Mouse (Mus musculus): ENCODE measurements around the gene Nfix.

The Nfix gene

DNA sequence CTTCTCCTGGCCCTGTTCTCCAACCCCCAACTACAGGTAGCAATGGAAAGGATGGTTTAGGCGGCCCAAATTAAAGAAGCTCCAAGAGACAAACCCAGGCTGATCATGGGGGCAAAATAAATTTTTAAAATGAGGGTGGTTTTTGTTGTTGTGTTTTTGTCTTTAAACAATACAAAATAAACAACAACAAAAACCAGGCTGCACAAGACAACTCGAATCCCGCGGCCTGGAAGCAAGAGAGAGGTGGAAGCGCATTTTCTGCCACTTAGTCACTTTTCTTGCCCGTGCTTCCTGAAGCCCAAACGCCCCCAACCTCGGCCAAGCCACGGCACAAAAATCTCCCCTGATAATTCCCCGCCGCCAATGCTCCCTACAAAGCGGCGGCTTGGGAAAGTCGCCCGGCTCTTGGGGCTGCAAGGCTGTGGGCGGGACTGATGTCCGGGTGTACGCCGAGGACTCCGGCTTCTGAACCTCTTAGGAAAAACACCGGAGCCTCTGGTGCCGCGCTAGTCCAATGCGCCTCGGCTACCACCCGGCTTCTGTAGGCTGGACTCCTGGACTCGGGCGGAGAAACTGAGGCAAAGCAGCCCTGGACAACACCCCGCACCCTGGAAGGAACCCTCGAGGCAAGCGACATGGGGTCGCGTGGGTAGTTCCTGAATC, 16.1 kb downstream of the Nfix start:
- in situ Hi-C loops (cut with MboI, MseI): no loop called here

DNA sequence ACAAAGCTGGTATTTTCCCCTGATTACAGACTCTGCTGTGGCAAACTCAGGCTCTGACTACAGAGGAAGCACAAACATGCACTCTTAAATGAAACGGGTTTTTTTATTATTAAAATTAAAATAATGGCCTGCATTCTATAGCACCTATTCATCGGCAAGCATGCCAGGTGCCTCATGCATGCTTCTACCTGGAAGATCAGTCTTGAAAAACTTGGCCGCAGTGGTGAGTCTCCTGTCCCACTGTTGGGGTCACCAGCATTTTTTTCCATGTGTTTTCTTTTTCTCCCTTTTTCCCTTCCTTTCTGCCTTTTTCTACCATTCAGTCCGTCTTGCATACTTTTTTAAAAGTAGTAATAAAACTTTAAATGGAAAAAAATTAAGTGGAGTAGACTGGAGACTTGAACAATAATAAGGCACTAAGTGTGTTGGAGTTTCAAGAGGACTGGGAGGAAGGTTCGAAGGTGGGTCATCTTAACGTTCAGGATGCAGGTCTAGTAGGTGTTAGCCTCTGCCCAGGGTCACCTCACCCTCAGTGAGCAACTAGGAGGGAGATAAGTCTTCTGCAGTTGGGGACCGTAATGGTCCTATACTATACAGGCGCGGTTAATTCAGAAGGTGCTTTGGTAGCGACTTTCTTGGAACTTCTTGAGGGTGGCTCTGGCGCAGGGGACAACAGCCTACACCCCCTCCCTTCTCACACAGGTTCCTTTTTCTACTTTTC, 16.8 kb downstream of the Nfix start:
- in situ Hi-C loops (cut with MboI, MseI): no loop called here

DNA sequence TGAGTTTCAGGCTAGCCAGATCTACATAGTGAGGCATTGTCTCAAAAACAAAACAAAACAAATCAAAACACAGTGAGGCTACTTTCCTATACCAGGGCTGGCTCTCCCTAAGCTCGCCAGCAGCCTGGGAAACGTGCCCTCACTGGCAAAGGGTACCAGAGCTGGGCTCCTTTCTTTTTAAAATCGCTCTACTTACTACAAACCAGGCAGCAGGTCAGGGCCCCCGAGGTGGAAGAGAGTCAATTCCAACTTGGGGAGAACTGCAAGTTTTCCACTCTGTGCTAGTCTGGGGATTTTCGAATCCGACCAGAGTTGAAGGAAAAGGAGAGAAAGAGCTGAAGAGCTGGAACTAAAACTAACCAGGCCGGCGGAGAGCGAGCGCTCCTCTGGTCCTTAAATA, 17.5 kb downstream of the Nfix start:
- in situ Hi-C loops (cut with MboI, MseI): no loop called here

DNA sequence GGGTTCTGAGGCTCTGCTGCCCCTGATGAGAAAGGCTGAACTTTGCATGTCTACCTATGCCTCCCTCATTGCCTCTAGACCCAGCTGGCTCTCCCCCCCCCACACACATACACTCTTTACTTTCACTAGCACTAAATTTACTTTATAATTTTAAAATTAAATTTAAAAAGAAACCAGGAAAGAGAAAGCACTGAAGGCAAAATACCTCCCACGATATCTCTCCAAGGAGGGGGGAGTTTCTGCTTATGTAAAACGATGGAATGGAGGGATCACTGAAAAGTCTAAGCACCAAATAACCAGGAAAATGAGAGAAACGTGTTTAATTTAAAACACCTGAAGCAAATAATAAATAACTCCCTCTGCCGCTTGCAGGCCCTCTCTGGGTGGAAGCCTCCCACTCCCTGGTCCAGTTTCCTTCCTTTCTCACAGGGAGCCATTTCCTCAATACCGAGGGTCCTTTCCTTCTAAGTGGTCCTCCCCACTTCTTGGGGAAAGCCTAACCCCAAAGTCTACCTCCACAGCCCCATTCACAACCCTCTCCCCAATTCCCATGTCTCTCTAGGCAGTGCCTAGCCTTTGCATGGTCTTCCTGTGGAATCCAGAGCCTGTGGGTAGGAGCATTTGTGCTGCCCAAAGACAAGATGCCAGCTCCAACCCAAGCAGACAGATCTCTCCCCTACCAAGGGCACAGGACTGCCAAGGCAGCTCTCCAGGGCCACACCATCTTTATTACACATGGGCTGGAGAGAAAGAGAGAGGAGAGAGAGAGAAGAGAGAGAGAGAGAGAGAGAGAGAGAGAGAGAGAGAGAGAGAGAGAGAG, 18.2 kb downstream of the Nfix start:
- in situ Hi-C loops (cut with MboI, MseI): no loop called here

DNA sequence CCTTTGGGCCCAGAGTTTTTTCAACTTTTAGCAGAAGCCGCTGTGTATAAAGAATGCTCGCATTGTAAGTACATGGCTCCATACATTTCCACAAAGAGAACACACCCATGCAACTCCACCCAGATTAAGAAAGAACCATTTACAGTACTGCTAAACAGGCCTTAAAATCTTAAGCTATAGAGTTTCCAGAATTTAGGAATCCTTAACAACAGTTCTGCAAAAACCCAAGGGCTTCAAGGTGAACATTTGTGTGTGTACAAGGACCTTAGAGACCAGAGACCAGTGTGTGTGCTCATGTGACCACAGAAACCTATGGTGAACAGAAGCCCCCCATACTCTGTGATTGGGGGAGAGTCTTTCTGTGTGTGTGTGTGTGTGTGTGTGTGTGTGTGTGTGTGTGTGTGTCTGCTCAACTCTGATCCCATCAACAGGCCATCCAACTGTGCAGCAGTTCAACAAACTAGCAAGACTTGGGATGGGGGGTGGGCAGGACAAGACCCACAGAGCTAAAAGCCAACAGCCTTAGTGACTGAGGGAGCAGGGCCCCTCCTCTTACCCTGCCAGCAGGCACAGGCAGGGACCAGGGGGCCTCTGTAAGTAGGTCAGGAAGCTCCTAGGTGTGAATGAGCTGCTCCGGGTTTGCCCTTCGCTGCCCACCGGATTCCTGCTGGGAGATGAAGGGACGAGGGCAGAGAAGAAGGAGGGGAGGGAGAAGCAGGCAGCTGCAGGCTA, 19.0 kb downstream of the Nfix start:
- in situ Hi-C loops (cut with MboI, MseI): no loop called here

DNA sequence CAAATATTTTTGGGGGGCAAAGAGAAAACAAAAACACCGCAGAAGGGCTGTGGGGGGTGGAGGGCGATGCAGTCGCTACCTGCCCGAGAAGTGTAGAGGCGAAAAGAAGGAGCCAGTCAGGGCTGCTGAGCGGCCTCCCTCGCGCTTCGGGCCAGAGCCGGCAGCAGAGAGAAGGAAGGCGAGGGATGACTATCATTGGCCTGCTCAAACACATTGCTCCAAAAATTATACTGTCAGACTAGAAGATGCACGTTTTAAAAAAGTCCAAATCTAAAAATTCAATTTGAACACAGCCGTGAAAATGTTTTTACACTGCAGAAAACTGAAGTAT, 20.0 kb downstream of the Nfix start:
- in situ Hi-C loops (cut with MboI, MseI): no loop called here

DNA sequence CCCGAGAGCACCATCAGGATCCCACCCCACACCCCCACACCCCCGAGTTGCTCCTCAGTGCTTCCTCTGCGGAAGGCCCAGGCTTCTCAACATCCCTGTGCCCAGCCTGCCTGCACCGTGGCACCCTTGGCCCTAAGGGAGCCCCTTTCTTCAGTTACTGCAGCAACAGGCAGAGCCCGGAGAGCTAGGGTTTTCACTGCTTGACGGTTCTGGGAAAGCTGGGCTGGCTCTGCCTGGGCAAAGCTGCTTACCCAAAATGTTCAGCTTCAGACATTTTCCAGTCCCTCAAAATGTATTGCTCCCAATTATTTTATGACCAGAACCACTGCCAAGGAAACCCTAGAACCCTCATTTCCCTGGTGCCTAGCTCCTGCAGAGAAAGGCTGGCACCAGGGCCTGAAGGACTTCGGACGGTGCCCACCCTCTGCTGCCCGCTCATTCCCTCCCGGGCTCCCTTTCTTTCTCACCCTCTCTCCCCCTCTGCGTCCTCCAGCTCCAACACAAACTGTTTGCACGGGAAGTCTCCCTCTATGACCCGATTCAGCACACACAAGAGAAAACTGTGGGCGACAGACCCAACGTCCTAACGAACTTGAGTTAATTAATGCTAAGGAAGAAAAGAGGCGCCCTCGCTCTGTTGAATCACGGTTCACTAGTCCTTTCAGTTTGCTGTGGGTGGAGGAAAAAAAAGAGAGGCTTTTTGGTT, 20.5 kb downstream of the Nfix start:
- in situ Hi-C loops (cut with MboI, MseI): no loop called here

DNA sequence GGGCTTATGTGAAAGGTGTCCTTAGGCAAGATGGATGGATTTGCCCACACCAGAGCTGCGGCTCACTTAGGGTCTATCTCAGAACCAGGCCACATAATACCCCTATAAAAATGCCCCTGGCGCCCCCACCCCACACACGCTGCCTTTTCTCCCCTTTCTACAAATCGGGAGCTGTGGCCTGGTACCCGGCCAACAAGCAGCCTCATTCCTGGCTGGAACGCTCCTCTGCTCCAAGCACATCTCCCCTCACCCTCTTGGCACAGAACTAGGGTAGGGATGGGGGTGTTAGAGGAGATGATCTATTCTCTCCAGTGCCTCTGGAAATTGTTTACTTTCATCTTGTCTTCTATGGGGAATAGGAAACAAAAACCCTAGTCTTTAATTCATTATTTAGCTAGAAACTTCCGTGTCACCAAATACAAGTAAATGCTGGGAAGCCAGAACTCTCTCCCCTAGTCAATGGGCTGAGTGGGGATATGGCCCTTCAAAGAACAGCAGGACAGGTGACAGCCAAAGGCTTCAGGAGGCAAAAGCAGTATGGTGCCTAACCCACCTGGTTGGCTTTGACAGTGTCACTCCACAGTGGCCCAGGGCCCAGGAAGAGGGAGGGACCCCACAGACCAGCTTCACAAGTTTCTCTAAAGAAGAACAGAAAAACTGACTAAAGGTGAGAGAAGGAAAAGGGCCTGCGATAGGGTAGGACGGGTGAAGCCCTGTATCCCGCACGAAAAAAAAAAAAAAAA, 21.3 kb downstream of the Nfix start:
- in situ Hi-C loops (cut with MboI, MseI): no loop called here

DNA sequence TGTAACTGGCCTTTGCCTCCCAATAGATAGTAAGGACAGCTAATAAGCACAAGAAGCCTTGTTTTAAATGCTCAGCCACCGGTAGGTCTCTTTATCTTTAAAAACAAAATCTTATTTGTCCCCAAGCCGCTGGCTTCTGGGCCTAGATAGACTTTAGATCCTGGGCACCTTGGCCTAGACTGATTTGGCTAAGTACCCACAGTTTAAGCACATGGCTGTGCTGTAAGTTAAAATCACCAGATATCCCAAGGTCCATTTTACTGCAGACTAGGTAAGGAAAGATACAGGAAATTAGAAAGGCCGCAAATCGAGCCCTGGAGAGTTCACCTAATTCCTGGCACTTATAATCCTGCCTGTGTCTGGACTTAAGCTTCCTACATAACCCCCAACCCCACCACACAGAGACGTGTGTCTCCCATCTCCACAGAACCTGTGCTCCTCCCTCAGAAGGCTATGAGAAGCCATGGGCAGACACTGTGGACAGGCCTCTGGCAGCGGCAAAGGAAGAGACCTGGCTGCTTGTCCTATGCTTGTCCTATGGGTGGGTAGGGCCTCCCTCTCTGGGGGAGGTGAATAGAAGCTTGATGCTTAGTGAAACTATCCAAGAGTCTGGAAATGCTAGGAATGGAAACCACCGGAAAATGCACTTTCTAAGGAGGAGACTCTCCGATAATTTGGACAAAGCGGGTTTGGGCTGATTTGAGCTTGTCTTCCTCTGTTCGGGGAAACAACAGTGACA, 22.1 kb downstream of the Nfix start:
- in situ Hi-C loops (cut with MboI, MseI): no loop called here

DNA sequence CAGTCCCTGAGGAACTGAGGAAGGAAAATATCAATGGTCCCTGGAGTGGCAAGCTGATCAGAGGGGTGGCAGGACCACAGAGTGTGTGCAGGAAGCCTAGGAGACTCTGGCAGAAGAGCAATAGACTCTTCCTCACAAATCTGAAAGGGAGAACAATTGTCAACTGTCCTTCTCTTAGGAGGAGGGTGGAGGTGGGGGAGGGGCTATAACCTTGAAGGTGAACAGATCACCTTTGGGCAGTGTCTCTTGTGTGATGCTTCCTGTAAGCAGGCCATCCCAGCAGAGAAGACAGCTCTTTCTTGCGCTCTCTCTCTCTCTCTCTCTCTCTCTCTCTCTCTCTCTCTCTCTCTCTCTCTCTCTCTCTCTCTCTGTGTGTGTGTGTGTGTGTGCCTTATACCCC, 23.6 kb downstream of the Nfix start:
- in situ Hi-C loops (cut with MboI, MseI): no loop called here

DNA sequence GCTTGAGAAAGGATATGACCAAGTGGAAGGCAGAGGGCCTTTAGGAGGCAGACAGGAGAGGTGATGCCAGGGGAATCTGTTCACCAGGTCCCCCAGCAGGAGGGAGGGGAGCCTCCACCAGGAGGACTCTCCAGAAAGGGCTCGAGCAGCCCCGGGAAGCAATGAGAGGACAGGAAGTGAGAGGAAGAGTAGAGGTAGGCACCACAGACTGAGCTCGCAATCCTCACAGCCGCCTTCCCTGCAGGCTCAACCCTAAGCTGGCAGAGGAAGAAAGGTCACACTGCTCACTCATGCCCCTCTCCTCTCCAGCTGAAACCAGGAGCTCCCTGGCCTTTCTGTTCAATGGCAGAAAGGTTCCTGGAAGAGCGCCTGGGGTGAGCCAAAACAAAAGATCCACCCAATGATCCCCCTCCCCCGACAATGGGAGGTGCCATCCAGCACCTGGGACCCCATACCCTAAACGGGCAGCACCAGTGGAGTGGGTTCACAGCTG, 24.5 kb downstream of the Nfix start:
- in situ Hi-C loops (cut with MboI, MseI): no loop called here

DNA sequence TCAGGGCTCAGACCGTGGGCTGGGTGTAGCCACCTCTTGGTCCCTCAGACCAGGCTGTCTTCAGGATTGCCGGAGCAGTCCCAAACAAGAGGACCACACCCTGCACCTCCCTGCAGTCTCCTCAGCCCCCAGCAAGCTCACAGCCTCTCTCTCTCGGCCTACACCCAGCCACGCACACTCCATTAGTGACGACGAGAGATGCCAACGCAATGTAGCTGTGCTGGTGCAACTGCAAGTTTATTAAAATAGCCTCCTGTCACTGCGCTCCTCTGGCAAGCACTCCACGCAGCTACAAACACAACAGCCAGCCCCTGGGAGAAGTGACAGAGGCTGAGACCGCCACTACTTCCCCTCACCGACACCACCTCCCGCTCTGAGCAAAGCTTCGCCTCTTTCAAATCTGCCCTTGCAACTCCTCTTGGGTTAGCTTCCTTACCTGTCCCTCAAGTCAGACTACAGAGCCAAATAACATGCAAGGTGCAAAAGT, 25.0 kb downstream of the Nfix start:
- in situ Hi-C loops (cut with MboI, MseI): no loop called here

DNA sequence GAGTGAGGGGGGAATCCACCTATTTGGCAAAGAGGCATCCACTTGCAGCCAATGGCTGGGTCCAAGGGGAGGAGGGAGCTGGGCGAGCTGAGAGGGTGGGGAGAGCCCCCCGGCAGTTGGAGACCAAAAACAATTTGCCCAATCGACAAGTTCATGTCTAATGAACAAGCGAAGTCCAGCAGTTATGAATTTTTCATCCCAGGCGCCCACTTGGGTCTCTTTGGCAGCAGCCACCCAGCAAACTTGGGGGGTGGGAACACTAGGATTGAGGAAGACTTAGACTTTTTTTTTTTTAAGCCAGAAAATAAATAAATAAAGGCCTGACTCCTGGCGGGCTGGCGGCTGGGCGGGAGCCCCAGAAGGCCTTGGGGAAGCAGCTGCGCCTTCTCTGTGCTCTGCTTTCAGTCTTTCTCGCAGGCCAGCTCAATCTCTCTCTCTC, 25.7 kb downstream of the Nfix start:
- in situ Hi-C loops (cut with MboI, MseI): no loop called here

DNA sequence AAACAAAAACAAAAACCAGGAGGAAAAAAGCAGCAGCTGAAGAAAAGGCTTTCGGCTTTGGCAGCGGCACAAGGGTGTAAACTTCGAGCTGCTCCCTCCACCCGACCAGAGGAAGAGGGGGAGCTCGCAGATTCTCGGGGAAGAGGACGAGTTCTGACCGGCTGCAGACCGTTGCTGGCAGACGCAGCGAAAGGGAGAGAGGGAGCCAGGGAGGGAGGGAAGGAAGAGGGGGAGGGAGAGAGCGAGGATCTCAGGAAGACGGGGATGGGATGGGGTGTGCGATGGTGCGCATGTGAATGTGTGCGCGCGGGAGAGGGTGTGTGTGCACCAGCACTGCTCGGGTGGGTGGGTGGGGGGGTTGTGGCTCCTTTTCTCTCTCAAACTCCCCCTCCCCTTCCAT, 26.3 kb downstream of the Nfix start:
- in situ Hi-C loops (cut with MboI, MseI): no loop called here

DNA sequence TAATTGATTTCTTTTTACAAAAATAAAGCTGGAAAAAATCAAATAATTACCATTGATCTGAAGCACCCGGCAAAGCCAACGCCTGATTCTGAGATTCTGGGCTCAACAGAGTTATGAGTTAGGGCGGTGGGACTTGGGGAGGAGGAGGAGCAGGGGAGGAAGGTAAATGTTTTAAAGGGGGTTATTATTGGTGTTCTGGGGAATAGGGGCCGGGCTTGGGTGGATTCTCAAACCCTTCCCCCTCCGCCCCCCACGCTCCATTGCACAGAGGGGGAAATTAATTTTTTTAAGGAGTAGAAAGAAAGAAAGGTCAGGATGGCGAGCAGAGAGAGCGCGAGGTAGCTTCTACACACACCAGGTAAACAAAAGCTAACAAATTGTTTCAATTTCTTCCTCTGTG, 26.8 kb downstream of the Nfix start:
- in situ Hi-C loops (cut with MboI, MseI): no loop called here

DNA sequence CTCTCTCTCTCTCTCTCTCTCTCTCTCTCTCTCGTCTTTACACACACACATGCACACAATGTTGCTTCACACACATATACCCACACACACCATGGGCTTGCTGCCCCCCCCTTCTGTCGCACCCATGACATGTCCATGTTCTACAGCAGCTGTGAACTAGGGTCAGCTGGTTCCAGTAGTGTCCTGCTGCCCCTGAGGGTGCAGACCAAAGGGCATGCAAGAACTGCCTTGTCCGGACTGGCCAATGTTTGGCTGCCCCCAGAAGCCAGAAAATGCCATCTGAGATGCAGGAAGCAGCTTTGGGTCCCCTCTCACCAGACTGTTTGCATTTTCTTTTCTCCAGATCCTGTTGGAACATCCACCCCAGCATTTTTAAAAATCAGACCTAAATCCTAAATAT, 27.5 kb downstream of the Nfix start:
- in situ Hi-C loops (cut with MboI, MseI): no loop called here

DNA sequence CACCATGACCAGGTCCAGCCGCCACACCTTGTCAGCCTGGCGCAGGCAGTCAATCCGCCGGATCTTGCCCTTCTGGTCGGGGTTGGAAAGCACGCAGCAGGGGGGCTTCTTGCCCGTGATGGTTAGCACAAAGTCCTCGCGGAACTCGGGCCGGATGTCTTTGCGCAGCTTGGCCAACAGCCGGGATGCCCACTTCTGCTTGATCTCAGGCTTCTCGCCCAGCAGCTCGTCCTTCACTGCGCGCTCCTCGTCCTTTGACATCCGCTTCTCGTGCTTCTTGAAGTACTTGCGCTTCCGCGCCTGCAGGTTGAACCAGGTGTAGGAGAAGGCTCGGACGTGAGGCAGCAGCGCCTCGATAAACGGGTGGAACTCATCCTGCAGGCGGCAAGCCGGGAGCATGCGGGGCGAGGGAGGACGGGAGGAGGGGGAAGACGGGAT, 28.2 kb downstream of the Nfix start:
- in situ Hi-C loops (cut with MboI, MseI): no loop called here

DNA sequence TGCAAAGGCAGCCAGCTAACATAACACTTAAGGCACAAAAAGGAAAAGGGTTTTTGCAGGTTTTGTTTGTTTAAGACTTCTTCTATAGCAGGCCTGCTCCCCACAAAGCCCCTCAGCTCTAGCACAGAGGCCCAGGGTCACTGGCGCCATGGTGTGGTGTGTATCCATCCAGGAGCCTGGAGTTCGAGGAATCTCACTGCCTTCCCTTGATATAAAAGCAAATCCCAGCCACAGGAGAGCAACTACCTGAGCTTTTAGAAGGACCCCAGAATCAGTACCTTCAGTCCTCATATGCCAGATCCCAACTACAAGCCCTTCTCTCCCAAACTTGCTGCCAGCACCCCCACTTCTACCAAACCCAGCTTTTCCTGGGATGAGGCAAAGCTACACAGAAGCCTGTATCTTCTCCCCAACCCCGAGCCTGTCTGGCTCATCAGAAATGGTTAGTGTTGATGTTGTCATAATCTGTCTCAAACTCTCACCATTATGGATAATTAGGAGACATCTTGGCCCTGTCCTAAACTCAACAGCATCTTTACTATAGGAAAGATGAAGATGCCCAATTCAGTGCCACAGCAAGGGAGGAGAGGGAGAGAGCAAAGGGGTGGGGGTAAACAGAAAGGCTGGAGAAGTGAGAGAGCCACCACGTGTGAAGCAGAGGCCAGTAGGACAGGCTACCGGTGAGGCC, 29.0 kb downstream of the Nfix start:
- in situ Hi-C loops (cut with MboI, MseI): no loop called here
